Mouse (Mus musculus) myocyte (in vitro differentiated cells): Measurements from ENCODE around the gene Grik1.

Source experiments
- CEBPB ChIP-seq: IDR thresholded peaks from 2 replicates; pipeline ENCODE4 v1.6.1; 2011; ENCODE audit warnings: mild to moderate bottlenecking, moderate library complexity; ENCODE audit not compliant: poor library complexity, insufficient read depth, severe bottlenecking
- E2F4 ChIP-seq: IDR thresholded peaks from one replicate; pipeline ENCODE4 v1.6.1; 2011; ENCODE audit warnings: mild to moderate bottlenecking, control low read depth, moderate library complexity; ENCODE audit not compliant: insufficient read depth
- MAX ChIP-seq: IDR thresholded peaks from one replicate; pipeline ENCODE4 v1.6.1; 2011; ENCODE audit warnings: low read depth, mild to moderate bottlenecking, control low read depth
- MYOD1 ChIP-seq, 3 experiments: IDR thresholded peaks; one replicate each; pipeline ENCODE4 v1.6.1; 2011; ENCODE audit warnings: control low read depth in 2 of 3, low read depth in 2 of 3, mild to moderate bottlenecking in 2 of 3, moderate library complexity in 1 of 3; ENCODE audit not compliant: insufficient read length in 2 of 3, control insufficient read depth in 1 of 3
- POLR2A ChIP-seq: IDR thresholded peaks from one replicate; pipeline ENCODE4 v1.6.1; 2011; ENCODE audit warnings: low read depth, mild to moderate bottlenecking, control low read depth, moderate library complexity; ENCODE audit not compliant: insufficient read length
- POLR2AphosphoS2 ChIP-seq: IDR thresholded peaks from one replicate; pipeline ENCODE4 v1.6.1; 2011; ENCODE audit warnings: low read depth, control low read depth; ENCODE audit not compliant: insufficient read length
- REST ChIP-seq: IDR thresholded peaks from one replicate; pipeline ENCODE4 v1.6.1; 2011; ENCODE audit warnings: mild to moderate bottlenecking, control low read depth, moderate library complexity; ENCODE audit not compliant: insufficient read depth, insufficient read length
- SRF ChIP-seq: IDR thresholded peaks from one replicate; pipeline ENCODE4 v1.6.1; 2011; ENCODE audit warnings: low read depth; ENCODE audit not compliant: control insufficient read depth, insufficient read length
- TCF12 ChIP-seq: IDR thresholded peaks from one replicate; pipeline ENCODE4 v1.6.1; 2011; ENCODE audit warnings: mild to moderate bottlenecking, control low read depth; ENCODE audit not compliant: poor library complexity, insufficient read depth, severe bottlenecking
- TCF3 ChIP-seq: IDR thresholded peaks from one replicate; pipeline ENCODE4 v1.6.1; 2011; ENCODE audit warnings: low read depth, control low read depth; ENCODE audit not compliant: insufficient read length
- USF1 ChIP-seq: IDR thresholded peaks from one replicate; pipeline ENCODE4 v1.6.1; 2011; ENCODE audit warnings: low read depth, mild to moderate bottlenecking, control low read depth, moderate library complexity

GRCm38 (mm10) chr16:87928671-87929070 lies 361.4 kb downstream of the Grik1 start:
- TF ChIP-seq POLR2A (no peak), POLR2AphosphoS2 (no peak), TCF3 (no peak), USF1 (no peak), TCF12 (no peak), E2F4 (no peak), MYOD1 (IDR thresholded peaks at IDR 0.05; ENCODE audit: control insufficient read depth in 1 of 3, insufficient read length in 2 of 3, low read depth in 2 of 3) (no peak), MAX (no peak), SRF (no peak), REST (no peak), CEBPB (no peak)
